Mouse (Mus musculus): ENCODE results near the gene Fam234b. TPM values are rescaled to one million over a fixed set of nuclear protein-coding genes. Genes with fewer than 3 reads are reported as not detected.

The Fam234b gene
- total RNA-seq, 2 experiments from 2014 or later = 2.1 to 2.8 TPM

GRCm38 (mm10) chr6:135178599-135178998, 19.2 kb upstream of the Fam234b start:
- ATAC-seq (ENCODE audit: poor library complexity, severe bottlenecking) = no peak

GRCm38 (mm10) chr6:135182925-135183324, 14.9 kb upstream of the Fam234b start:
- ATAC-seq (ENCODE audit: poor library complexity, severe bottlenecking) = peak; percentile 52

GRCm38 (mm10) chr6:135183961-135184360, 13.8 kb upstream of the Fam234b start:
- ATAC-seq (ENCODE audit: poor library complexity, severe bottlenecking) = peak; percentile 60

- ATAC-seq (ENCODE audit: poor library complexity, severe bottlenecking) = no peak
Observed at GRCm38 (mm10) chr6:135187076-135187917, 10.5 kb upstream of the Fam234b start.

GRCm38 (mm10) chr6:135188629-135189028, 9.1 kb upstream of the Fam234b start:
- ATAC-seq (ENCODE audit: poor library complexity, severe bottlenecking) = peak; percentile 54

GRCm38 (mm10) chr6:135190122-135190521, 7.7 kb upstream of the Fam234b start:
- no peak for ATAC-seq (ENCODE audit: poor library complexity, severe bottlenecking)

- peak; percentile 39; the same call in 1 of the 2 replicates for ATAC-seq (ENCODE audit: poor library complexity, severe bottlenecking)
Observed at GRCm38 (mm10) chr6:135191906-135192305, 5.9 kb upstream of the Fam234b start.

- no peak for ATAC-seq (ENCODE audit: poor library complexity, severe bottlenecking)
Observed at GRCm38 (mm10) chr6:135192993-135193392, 4.8 kb upstream of the Fam234b start.

- no peak for ATAC-seq (ENCODE audit: poor library complexity, severe bottlenecking)
Observed at GRCm38 (mm10) chr6:135193733-135194132, 4.0 kb upstream of the Fam234b start.

- ATAC-seq (ENCODE audit: poor library complexity, severe bottlenecking) = no peak
Observed at GRCm38 (mm10) chr6:135194907-135195306, 2.9 kb upstream of the Fam234b start.

- ATAC-seq (ENCODE audit: poor library complexity, severe bottlenecking) = no peak
Observed at GRCm38 (mm10) chr6:135196707-135197106, 1.1 kb upstream of the Fam234b start.

- ATAC-seq (ENCODE audit: poor library complexity, severe bottlenecking) = no peak
Observed at GRCm38 (mm10) chr6:135197446-135197845, 331 bp upstream of the Fam234b start.

- ATAC-seq (ENCODE audit: poor library complexity, severe bottlenecking) = no peak
Observed at GRCm38 (mm10) chr6:135198726-135199125, 949 bp downstream of the Fam234b start.

GRCm38 (mm10) chr6:135200122-135200957, 2.6 kb downstream of the Fam234b start:
- no peak for ATAC-seq (ENCODE audit: poor library complexity, severe bottlenecking)

GRCm38 (mm10) chr6:135202668-135203067, 4.9 kb downstream of the Fam234b start:
- no peak for ATAC-seq (ENCODE audit: poor library complexity, severe bottlenecking)

- ATAC-seq (ENCODE audit: poor library complexity, severe bottlenecking) = no peak
Observed at GRCm38 (mm10) chr6:135203737-135204136, 6.0 kb downstream of the Fam234b start.

GRCm38 (mm10) chr6:135204869-135205268, 7.1 kb downstream of the Fam234b start:
- no peak for ATAC-seq (ENCODE audit: poor library complexity, severe bottlenecking)

GRCm38 (mm10) chr6:135205802-135206201, 8.0 kb downstream of the Fam234b start:
- ATAC-seq (ENCODE audit: poor library complexity, severe bottlenecking) = no peak

- ATAC-seq (ENCODE audit: poor library complexity, severe bottlenecking) = no peak
Observed at GRCm38 (mm10) chr6:135206909-135207308, 9.1 kb downstream of the Fam234b start.

GRCm38 (mm10) chr6:135211169-135211568, 13.4 kb downstream of the Fam234b start:
- ATAC-seq (ENCODE audit: poor library complexity, severe bottlenecking) = no peak

- ATAC-seq (ENCODE audit: poor library complexity, severe bottlenecking) = no peak
Observed at GRCm38 (mm10) chr6:135212666-135213065, 14.9 kb downstream of the Fam234b start.

GRCm38 (mm10) chr6:135218330-135218729, 20.6 kb downstream of the Fam234b start:
- ATAC-seq (ENCODE audit: poor library complexity, severe bottlenecking) = peak; percentile 61
